Mouse (Mus musculus) brown adipose tissue, adult 24 weeks (tissue): Measurements from ENCODE around the gene Foxa1. TPM values are rescaled to one million over a fixed set of nuclear protein-coding genes. Genes with fewer than 3 reads are reported as not detected.

Source experiments
- H3K27ac ChIP-seq: fragments of 200-500 bp; replicated peaks from 2 replicates; pipeline ENCODE4 v1.5.1; 2012; ENCODE audit warnings: low read depth, mild to moderate bottlenecking, low read length
- H3K4me1 ChIP-seq: fragments of 200-500 bp; 2 replicates; pipeline ENCODE4 v1.6.1; 2012; ENCODE audit warnings: low read length, mixed read lengths; ENCODE audit not compliant: control insufficient read depth, insufficient read depth, insufficient read length
- H3K4me3 ChIP-seq: fragments of 200-500 bp; 2 replicates; pipeline ENCODE4 v1.5.1; 2012; ENCODE audit warnings: low read depth, mild to moderate bottlenecking, low read length, moderate library complexity; ENCODE audit not compliant: insufficient read depth
- polyA plus RNA-seq: library from polyadenylated mRNA; stranded (reverse); fragments of >200 nt; gene quantifications from 2 replicates; pipeline ENCODE4 v1.2.4, GENCODE M21; 2012; ENCODE audit not compliant: missing spikeins, insufficient read depth, insufficient read length

Foxa1 gene
- not detected in 2 replicates for polyA plus RNA-seq

- Histone ChIP-seq H3K4me1 (no peaks in the 10 kb centered on the region; the same call in 1 of the 2 replicates), H3K27ac (no peak within 1 kb of the TSS), H3K4me3 (peak within 1 kb of the TSS; percentile 24; the same call in 1 of the 2 replicates)
Measured at GRCm38 (mm10) chr12:57546415-57547201, at the start of gene Foxa1. TSS of gene Foxa1 (minus strand) at chr12:57546916.

DNA sequence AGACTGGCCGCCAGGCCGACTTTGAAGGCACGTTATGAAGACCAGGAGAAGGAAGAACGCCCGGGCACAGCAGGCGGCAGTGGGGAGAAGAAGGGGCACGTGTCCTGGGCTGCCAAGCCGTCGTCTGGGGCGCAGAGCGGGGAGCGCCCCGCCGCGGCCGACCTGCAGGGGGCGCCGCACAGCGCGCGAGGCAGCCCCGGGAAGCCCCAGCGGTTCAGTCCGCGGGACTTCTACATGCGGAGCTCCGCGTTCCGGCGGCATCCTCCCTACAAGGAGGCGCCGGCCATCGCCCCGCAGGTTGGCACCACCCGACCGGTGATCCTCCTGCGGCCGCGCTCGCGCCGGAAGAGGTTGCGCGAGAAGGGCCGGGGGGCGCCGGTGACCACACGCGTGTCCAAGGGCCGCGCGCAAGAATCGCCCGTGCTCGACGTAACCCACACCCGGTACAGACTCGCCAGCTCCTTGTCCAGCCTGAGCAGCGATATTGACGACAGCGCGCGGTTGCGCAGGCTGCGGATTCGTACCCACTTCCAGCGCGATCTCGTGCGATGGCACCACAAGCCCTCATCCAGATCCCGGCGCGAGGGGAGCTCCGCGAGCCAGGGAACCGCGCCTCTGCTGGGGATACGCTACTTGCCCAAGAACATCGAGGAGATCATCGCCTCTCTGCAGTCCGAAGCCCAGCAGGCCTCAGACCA is 29.4 kb upstream of the Foxa1 start:
- Histone ChIP-seq H3K27ac (no peak overlapping the region), H3K4me1 (no peaks in the 10 kb centered on the region), H3K4me3 (no peak overlapping the region)

- Histone ChIP-seq H3K27ac (no peak overlapping the region), H3K4me1 (no peaks in the 10 kb centered on the region), H3K4me3 (no peak overlapping the region)
Measured at GRCm38 (mm10) chr12:57572415-57572814, 25.7 kb upstream of the Foxa1 start.

GRCm38 (mm10) chr12:57571773-57572172 is 25.1 kb upstream of the Foxa1 start:
- Histone ChIP-seq H3K4me3 (no peak overlapping the region), H3K27ac (no peak overlapping the region), H3K4me1 (no peaks in the 10 kb centered on the region)

GRCm38 (mm10) chr12:57563909-57564308 is 17.2 kb upstream of the Foxa1 start, which contains the start of gene Ttc6:
TSS of gene Ttc6 (plus strand) at chr12:57564113.
- Histone ChIP-seq H3K27ac (no peak within 1 kb of the TSS), H3K4me1 (no peaks in the 10 kb centered on the region), H3K4me3 (no peak within 1 kb of the TSS)

DNA sequence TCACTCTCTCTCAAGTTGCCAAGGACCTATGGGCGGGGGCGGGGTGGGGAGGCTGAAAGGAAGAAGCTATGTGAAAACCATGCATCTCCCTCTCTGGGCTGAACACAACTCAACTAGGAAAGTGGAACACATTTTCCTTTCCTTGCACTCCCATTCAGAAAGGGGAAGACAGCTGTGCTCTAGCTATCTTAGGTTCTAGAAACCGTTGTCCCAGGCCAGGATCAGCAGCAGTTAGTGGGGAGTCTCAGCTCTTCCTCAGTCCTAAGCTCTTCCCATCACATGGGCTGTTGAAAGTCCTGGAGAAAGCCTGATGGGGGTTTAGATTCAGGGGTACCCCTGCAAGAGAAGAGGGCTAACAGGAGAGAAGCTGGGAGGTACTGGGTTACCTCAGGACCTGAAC is 7.4 kb upstream of the Foxa1 start:
- no peak overlapping the region for H3K4me3 ChIP-seq
- H3K4me1 ChIP-seq, result no peaks in the 10 kb centered on the region
- no peak overlapping the region for H3K27ac ChIP-seq

DNA sequence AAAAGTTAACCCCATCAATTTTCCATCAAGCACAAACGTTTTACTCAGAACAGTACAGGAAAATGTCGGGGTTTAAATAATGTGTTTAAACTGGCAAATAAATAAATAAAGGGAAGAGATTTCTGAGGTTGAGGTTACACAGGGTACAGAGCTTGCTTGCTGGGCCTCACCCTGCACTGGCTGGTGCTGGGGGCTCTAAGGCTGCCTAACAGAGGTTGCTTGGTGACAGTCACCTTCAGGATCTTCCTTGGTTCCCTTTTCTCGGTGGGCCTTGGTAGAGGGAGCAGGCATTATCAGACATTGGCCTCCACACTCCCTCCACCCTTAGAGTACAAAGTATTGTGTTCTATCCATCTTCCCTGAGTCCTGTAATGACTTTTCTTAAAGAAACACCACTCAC is 5.6 kb upstream of the Foxa1 start:
- H3K27ac ChIP-seq, result no peak overlapping the region
- H3K4me3 ChIP-seq, result no peak overlapping the region
- no peaks in the 10 kb centered on the region for H3K4me1 ChIP-seq

GRCm38 (mm10) chr12:57550881-57551280 is 4.2 kb upstream of the Foxa1 start:
- H3K4me3 ChIP-seq, result no peak overlapping the region
- H3K27ac ChIP-seq, result no peak overlapping the region
- no peaks in the 10 kb centered on the region for H3K4me1 ChIP-seq

- Histone ChIP-seq H3K4me1 (no peaks in the 10 kb centered on the region; the same call in 1 of the 2 replicates), H3K4me3 (no peak overlapping the region), H3K27ac (no peak overlapping the region)
Measured at GRCm38 (mm10) chr12:57550181-57550808, 3.6 kb upstream of the Foxa1 start.

DNA sequence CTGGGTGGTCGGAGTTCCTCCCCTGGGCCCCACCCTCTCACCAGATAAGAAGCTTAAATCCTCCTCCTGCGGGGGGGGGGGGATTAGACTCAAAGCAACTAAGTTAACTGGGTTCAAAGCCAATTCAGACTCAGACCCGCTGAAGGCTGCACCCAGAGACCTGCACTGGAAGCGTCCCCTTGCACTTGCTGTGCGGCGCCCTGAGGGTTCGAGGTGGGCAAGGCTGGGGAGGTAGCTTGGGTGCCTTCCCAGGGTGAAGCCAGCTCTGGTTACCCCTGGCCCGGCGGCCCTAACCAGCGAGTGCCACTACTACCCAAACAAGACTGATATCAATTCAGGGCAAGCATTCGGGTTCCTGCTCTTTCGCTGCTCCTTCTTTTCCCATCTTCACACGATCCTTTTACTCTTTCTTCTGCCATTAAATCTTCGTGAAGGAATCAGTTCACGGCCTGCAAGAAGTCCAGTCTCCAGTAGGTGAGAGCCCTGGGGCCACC is 3.0 kb upstream of the Foxa1 start:
- no peak overlapping the region for H3K4me3 ChIP-seq
- H3K27ac ChIP-seq, result no peak overlapping the region
- no peaks in the 10 kb centered on the region; the same call in 1 of the 2 replicates for H3K4me1 ChIP-seq

- no peak overlapping the region for H3K4me3 ChIP-seq
Measured at GRCm38 (mm10) chr12:57548981-57549666, 2.4 kb upstream of the Foxa1 start.

DNA sequence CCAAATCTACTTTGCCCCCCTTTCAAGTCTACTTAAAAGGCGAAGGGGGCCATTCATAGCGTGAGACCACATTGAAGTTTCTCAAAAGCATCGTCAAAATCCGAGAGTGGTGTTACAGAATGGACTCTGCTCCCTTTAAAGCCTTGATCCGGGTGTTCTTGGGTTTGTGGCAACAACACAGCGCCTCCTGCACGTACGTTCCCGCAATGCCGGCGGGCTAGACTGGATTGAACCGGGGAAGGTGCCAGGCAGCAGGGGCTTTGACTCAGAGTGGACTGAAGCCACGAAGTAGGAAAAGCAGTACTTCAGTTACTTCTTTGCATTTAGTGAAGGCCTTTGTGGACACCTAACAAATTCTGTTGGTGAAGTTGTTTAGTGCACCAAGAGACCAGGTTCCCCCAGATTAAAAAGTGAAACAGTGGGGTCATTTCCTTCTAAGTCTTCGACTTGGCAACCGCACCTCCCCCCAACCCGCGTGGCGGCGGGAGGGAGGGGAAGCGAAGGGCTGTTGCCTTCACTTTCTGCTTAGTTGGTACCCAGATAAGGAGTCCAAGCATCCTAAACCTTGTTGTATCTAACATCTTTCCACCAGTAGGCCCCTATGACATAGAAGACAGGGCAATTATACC is 1.8 kb upstream of the Foxa1 start:
- H3K4me3 ChIP-seq, result no peak overlapping the region
- H3K27ac ChIP-seq, result no peak overlapping the region

More at GRCm38 (mm10) chr12:57548981-57549666, 2.4 kb upstream of the Foxa1 start:
- H3K4me1 ChIP-seq, result no peaks in the 10 kb centered on the region; the same call in 1 of the 2 replicates
- H3K27ac ChIP-seq, result no peak overlapping the region

GRCm38 (mm10) chr12:57547890-57548289 is 1.2 kb upstream of the Foxa1 start:
- no peaks in the 10 kb centered on the region; the same call in 1 of the 2 replicates for H3K4me1 ChIP-seq
- H3K4me3 ChIP-seq, result no peak overlapping the region

More for the DNA sequence above, 1.8 kb upstream of the Foxa1 start:
- no peaks in the 10 kb centered on the region; the same call in 1 of the 2 replicates for H3K4me1 ChIP-seq

More at GRCm38 (mm10) chr12:57547890-57548289, 1.2 kb upstream of the Foxa1 start:
- no peak overlapping the region for H3K27ac ChIP-seq
